Mouse (Mus musculus) gonadal fat pad, adult 2 months (tissue): ENCODE measurements at regions not wholly inside any gene's neighbourhood (a gene's known extent, or its start where the extent isn't known, plus 50 kb on each side); places are given as distances from the start of the nearest gene placed in this dataset.

Source experiments
- DNase-seq: peaks from one replicate; pipeline ENCODE4 v3.0.0-alpha.2; 2012; ENCODE audit warnings: low read depth

- no peak for DNase-seq
These were observed 68.1 kb upstream of the Il12b start for GRCm38 (mm10) chr11:44331774-44332129.

- DNase-seq, result no peak
These were observed 59.3 kb upstream of the Il12b start for GRCm38 (mm10) chr11:44340531-44340930.

- DNase-seq, result no peak
These were observed 51.6 kb upstream of the Il12b start for GRCm38 (mm10) chr11:44348308-44348707.

- peak; percentile 36 for DNase-seq
These were observed 50.3 kb upstream of the Il12b start for GRCm38 (mm10) chr11:44349546-44349945.
